Mouse (Mus musculus): ENCODE measurements around the gene Lyrm1. TPM values are rescaled to one million over a fixed set of nuclear protein-coding genes. Genes with fewer than 3 reads are reported as not detected.

Lyrm1 gene
- polyA plus RNA-seq, 1 experiment from 2014 or later, result 23.8 TPM

- no peak overlapping the region for H3K9ac ChIP-seq (ENCODE audit: low read depth, low read length)
- ATAC-seq, result no peak
- no peaks in the 10 kb centered on the region for H3K36me3 ChIP-seq (ENCODE audit: control insufficient read depth, insufficient read depth, low read length)
- H3K27ac ChIP-seq (ENCODE audit: low read length), result no peak overlapping the region
- H3K4me2 ChIP-seq (ENCODE audit: low read length), result no peak overlapping the region
- no peaks in the 10 kb centered on the region for H3K9me3 ChIP-seq (replicated peaks; ENCODE audit: control insufficient read depth, low read length, poor library complexity, severe bottlenecking)
- WGBS, result 59% methylated on average over 2 of the region's 2 CpGs
- no peak overlapping the region for H3K4me3 ChIP-seq (ENCODE audit: low read depth, low read length)
- H3K27me3 ChIP-seq (ENCODE audit: control insufficient read depth, insufficient read depth, low read depth, low read length), result no peaks in the 10 kb centered on the region
- H3K4me1 ChIP-seq (ENCODE audit: control insufficient read depth, insufficient read depth, low read length), result no peaks in the 10 kb centered on the region
These were observed 45.9 kb downstream of the Lyrm1 start for GRCm38 (mm10) chr7:119941569-119941968.

GRCm38 (mm10) chr7:119954047-119954446, 58.4 kb downstream of the Lyrm1 start:
- Histone ChIP-seq H3K4me3 (ENCODE audit: low read depth, low read length) (no peak overlapping the region), H3K4me1 (ENCODE audit: control insufficient read depth, insufficient read depth, low read length) (no peaks in the 10 kb centered on the region), H3K9ac (ENCODE audit: low read depth, low read length) (no peak overlapping the region), H3K9me3 (replicated peaks; ENCODE audit: control insufficient read depth, low read length, poor library complexity, severe bottlenecking) (no peaks in the 10 kb centered on the region), H3K4me2 (ENCODE audit: low read length) (no peak overlapping the region), H3K36me3 (ENCODE audit: control insufficient read depth, insufficient read depth, low read length) (no peaks in the 10 kb centered on the region), H3K27me3 (ENCODE audit: control insufficient read depth, insufficient read depth, low read depth, low read length) (no peaks in the 10 kb centered on the region), H3K27ac (ENCODE audit: low read length) (no peak overlapping the region)
- no peak for ATAC-seq
- WGBS, result 83% methylated on average over 1 of the region's 1 CpGs

- no peak overlapping the region for H3K4me2 ChIP-seq (ENCODE audit: low read length)
- ATAC-seq, result no peak
- no peak overlapping the region for H3K9ac ChIP-seq (ENCODE audit: low read depth, low read length)
- H3K36me3 ChIP-seq (ENCODE audit: control insufficient read depth, insufficient read depth, low read length), result no peaks in the 10 kb centered on the region
- H3K9me3 ChIP-seq (replicated peaks; ENCODE audit: control insufficient read depth, low read length, poor library complexity, severe bottlenecking), result no peaks in the 10 kb centered on the region
- H3K4me1 ChIP-seq (ENCODE audit: control insufficient read depth, insufficient read depth, low read length), result no peaks in the 10 kb centered on the region
- no peaks in the 10 kb centered on the region for H3K27me3 ChIP-seq (ENCODE audit: control insufficient read depth, insufficient read depth, low read depth, low read length)
- no peak overlapping the region for H3K4me3 ChIP-seq (ENCODE audit: low read depth, low read length)
- H3K27ac ChIP-seq (ENCODE audit: low read length), result no peak overlapping the region
These were observed 61.8 kb downstream of the Lyrm1 start for GRCm38 (mm10) chr7:119957421-119957820.

- Histone ChIP-seq H3K9ac (ENCODE audit: low read depth, low read length) (no peak overlapping the region), H3K4me3 (ENCODE audit: low read depth, low read length) (no peak overlapping the region), H3K9me3 (replicated peaks; ENCODE audit: control insufficient read depth, low read length, poor library complexity, severe bottlenecking) (no peaks in the 10 kb centered on the region), H3K27ac (ENCODE audit: low read length) (no peak overlapping the region), H3K4me1 (ENCODE audit: control insufficient read depth, insufficient read depth, low read length) (no peaks in the 10 kb centered on the region), H3K4me2 (ENCODE audit: low read length) (no peak overlapping the region), H3K27me3 (ENCODE audit: control insufficient read depth, insufficient read depth, low read depth, low read length) (no peaks in the 10 kb centered on the region), H3K36me3 (ENCODE audit: control insufficient read depth, insufficient read depth, low read length) (no peaks in the 10 kb centered on the region)
- ATAC-seq, result no peak
- WGBS, result 65% methylated on average over 4 of the region's 4 CpGs
These were observed 63.4 kb downstream of the Lyrm1 start for GRCm38 (mm10) chr7:119959091-119959490.

GRCm38 (mm10) chr7:119959491-119959890, 63.8 kb downstream of the Lyrm1 start:
- Histone ChIP-seq H3K4me3 (ENCODE audit: low read depth, low read length) (no peak overlapping the region), H3K9ac (ENCODE audit: low read depth, low read length) (no peak overlapping the region), H3K4me1 (ENCODE audit: control insufficient read depth, insufficient read depth, low read length) (no peaks in the 10 kb centered on the region), H3K27me3 (ENCODE audit: control insufficient read depth, insufficient read depth, low read depth, low read length) (no peaks in the 10 kb centered on the region), H3K4me2 (ENCODE audit: low read length) (no peak overlapping the region), H3K36me3 (ENCODE audit: control insufficient read depth, insufficient read depth, low read length) (no peaks in the 10 kb centered on the region), H3K9me3 (replicated peaks; ENCODE audit: control insufficient read depth, low read length, poor library complexity, severe bottlenecking) (no peaks in the 10 kb centered on the region), H3K27ac (ENCODE audit: low read length) (no peak overlapping the region)
- WGBS, result 95% methylated on average over 4 of the region's 4 CpGs
- ATAC-seq, result no peak

GRCm38 (mm10) chr7:119960006-119960405, 64.3 kb downstream of the Lyrm1 start:
- Histone ChIP-seq H3K4me1 (ENCODE audit: control insufficient read depth, insufficient read depth, low read length) (no peaks in the 10 kb centered on the region), H3K4me2 (ENCODE audit: low read length) (no peak overlapping the region), H3K9me3 (replicated peaks; ENCODE audit: control insufficient read depth, low read length, poor library complexity, severe bottlenecking) (no peaks in the 10 kb centered on the region), H3K27ac (ENCODE audit: low read length) (no peak overlapping the region), H3K4me3 (ENCODE audit: low read depth, low read length) (no peak overlapping the region), H3K27me3 (ENCODE audit: control insufficient read depth, insufficient read depth, low read depth, low read length) (no peaks in the 10 kb centered on the region), H3K36me3 (ENCODE audit: control insufficient read depth, insufficient read depth, low read length) (no peaks in the 10 kb centered on the region), H3K9ac (ENCODE audit: low read depth, low read length) (no peak overlapping the region)
- 82% methylated on average over 6 of the region's 6 CpGs for WGBS
- ATAC-seq, result no peak

GRCm38 (mm10) chr7:119960546-119960945, 64.9 kb downstream of the Lyrm1 start:
- Histone ChIP-seq H3K27me3 (ENCODE audit: control insufficient read depth, insufficient read depth, low read depth, low read length) (no peaks in the 10 kb centered on the region), H3K36me3 (ENCODE audit: control insufficient read depth, insufficient read depth, low read length) (no peaks in the 10 kb centered on the region), H3K9me3 (replicated peaks; ENCODE audit: control insufficient read depth, low read length, poor library complexity, severe bottlenecking) (no peaks in the 10 kb centered on the region), H3K27ac (ENCODE audit: low read length) (no peak overlapping the region), H3K9ac (ENCODE audit: low read depth, low read length) (no peak overlapping the region), H3K4me1 (ENCODE audit: control insufficient read depth, insufficient read depth, low read length) (no peaks in the 10 kb centered on the region), H3K4me3 (ENCODE audit: low read depth, low read length) (no peak overlapping the region), H3K4me2 (ENCODE audit: low read length) (no peak overlapping the region)
- WGBS, result 83% methylated on average over 6 of the region's 6 CpGs
- ATAC-seq, result no peak

GRCm38 (mm10) chr7:119961107-119961506, 65.4 kb downstream of the Lyrm1 start:
- no peak for ATAC-seq
- Histone ChIP-seq H3K27me3 (ENCODE audit: control insufficient read depth, insufficient read depth, low read depth, low read length) (no peaks in the 10 kb centered on the region), H3K4me3 (ENCODE audit: low read depth, low read length) (no peak overlapping the region), H3K4me2 (ENCODE audit: low read length) (no peak overlapping the region), H3K27ac (ENCODE audit: low read length) (no peak overlapping the region), H3K36me3 (ENCODE audit: control insufficient read depth, insufficient read depth, low read length) (no peaks in the 10 kb centered on the region), H3K9me3 (replicated peaks; ENCODE audit: control insufficient read depth, low read length, poor library complexity, severe bottlenecking) (no peaks in the 10 kb centered on the region), H3K4me1 (ENCODE audit: control insufficient read depth, insufficient read depth, low read length) (no peaks in the 10 kb centered on the region), H3K9ac (ENCODE audit: low read depth, low read length) (no peak overlapping the region)
- 70% methylated on average over 2 of the region's 2 CpGs for WGBS

GRCm38 (mm10) chr7:119965205-119965604, 69.5 kb downstream of the Lyrm1 start:
- H3K9me3 ChIP-seq (replicated peaks; ENCODE audit: control insufficient read depth, low read length, poor library complexity, severe bottlenecking), result no peaks in the 10 kb centered on the region
- H3K4me2 ChIP-seq (ENCODE audit: low read length), result no peak overlapping the region
- no peaks in the 10 kb centered on the region for H3K36me3 ChIP-seq (ENCODE audit: control insufficient read depth, insufficient read depth, low read length)
- H3K27me3 ChIP-seq (ENCODE audit: control insufficient read depth, insufficient read depth, low read depth, low read length), result no peaks in the 10 kb centered on the region
- H3K9ac ChIP-seq (ENCODE audit: low read depth, low read length), result no peak overlapping the region
- no peaks in the 10 kb centered on the region for H3K4me1 ChIP-seq (ENCODE audit: control insufficient read depth, insufficient read depth, low read length)
- 92% methylated on average over 4 of the region's 4 CpGs for WGBS
- H3K4me3 ChIP-seq (ENCODE audit: low read depth, low read length), result no peak overlapping the region
- no peak overlapping the region for H3K27ac ChIP-seq (ENCODE audit: low read length)
- ATAC-seq, result no peak
